Comparison of ENCODE assay signal across 14 mouse cellular contexts in genomic region chr17:48858891-48859290, GRCm38 (mm10).
DNase-seq lines count a peak whose midpoint lies in the region; ATAC-seq and TF ChIP-seq lines count a peak whose summit lies in the region.
"Had no signal": no experiment of that assay in that cellular context is flagged by ENCODE, and none has a peak within 500 bp of the region (broad histone marks: within the 10 kb centered on the region; RNA-seq: fewer than 3 reads in every experiment).

No protein-coding gene starts in this region.

- H3K4me1 ChIP-seq in forebrain, embryonic 11.5 days (replicated peaks; ENCODE audit: control insufficient read depth, insufficient read depth, low read length): no peaks in the 10 kb centered on the region
- no peaks in the 10 kb centered on the region for H3K4me1 ChIP-seq in forebrain, embryonic 14.5 days (ENCODE audit: control insufficient read depth, insufficient read depth, low read length)
- no peaks in the 10 kb centered on the region for H3K4me1 ChIP-seq in lung, embryonic 14.5 days (ENCODE audit: insufficient read depth)
- no peaks in the 10 kb centered on the region for H3K4me1 ChIP-seq in embryonic facial prominence, embryonic 11.5 days (ENCODE audit: control insufficient read depth, insufficient read depth, low read length)
- H3K4me1 ChIP-seq: megakaryocyte, embryonic 14.5 days had no signal

- no peak overlapping the region for H3K27ac ChIP-seq in forebrain, embryonic 11.5 days (ENCODE audit: low read depth, low read length)
- no peak overlapping the region for H3K27ac ChIP-seq in forebrain, embryonic 14.5 days (ENCODE audit: low read depth, low read length)
- H3K27ac ChIP-seq in lung, embryonic 14.5 days (ENCODE audit: low read depth): no peak overlapping the region
- no peak overlapping the region for H3K27ac ChIP-seq in embryonic facial prominence, embryonic 11.5 days (replicated peaks; ENCODE audit: low read depth, low read length)
- H3K27ac ChIP-seq: heart, adult 2 months had no signal

- H3K9me3 ChIP-seq in forebrain, embryonic 11.5 days (ENCODE audit: control insufficient read depth, low read length): no peaks in the 10 kb centered on the region
- H3K9me3 ChIP-seq in forebrain, embryonic 14.5 days (replicated peaks; ENCODE audit: control insufficient read depth, low read length): no peaks in the 10 kb centered on the region
- H3K9me3 ChIP-seq in lung, embryonic 14.5 days (ENCODE audit: low read depth, low read length): no peaks in the 10 kb centered on the region
- H3K9me3 ChIP-seq in embryonic facial prominence, embryonic 11.5 days (replicated peaks; ENCODE audit: control insufficient read depth, low read length): no peaks in the 10 kb centered on the region

- no peak for ATAC-seq in forebrain, embryonic 11.5 days (replicated peaks; ENCODE audit: low FRiP score)
- ATAC-seq in forebrain, embryonic 14.5 days: no peak
- ATAC-seq in lung, embryonic 14.5 days (ENCODE audit: insufficient read depth): no peak
- no peak for ATAC-seq in embryonic facial prominence, embryonic 11.5 days (replicated peaks; ENCODE audit: insufficient number of reproducible peaks, low FRiP score, low TSS enrichment, low read depth)
- no peak for ATAC-seq in megakaryocyte, adult 5-6 weeks (ENCODE audit: poor library complexity, severe bottlenecking)
- ATAC-seq: liver, postnatal 0 days had no signal

- WGBS in forebrain, embryonic 11.5 days: 57% methylated on average over 6 of the region's 6 CpGs
- 53% methylated on average over 6 of the region's 6 CpGs for WGBS in forebrain, embryonic 14.5 days
- WGBS in lung, embryonic 14.5 days: 46% methylated on average over 6 of the region's 6 CpGs
- WGBS in embryonic facial prominence, embryonic 11.5 days: 56% methylated on average over 6 of the region's 6 CpGs

- no peaks in the 10 kb centered on the region for H3K27me3 ChIP-seq in forebrain, embryonic 11.5 days (ENCODE audit: control insufficient read depth, insufficient read depth, low read length)
- H3K27me3 ChIP-seq in forebrain, embryonic 14.5 days (replicated peaks; ENCODE audit: control insufficient read depth, insufficient read depth, low read length): no peaks in the 10 kb centered on the region
- H3K27me3 ChIP-seq in lung, embryonic 14.5 days (ENCODE audit: insufficient read depth, low read length): no peaks in the 10 kb centered on the region
- no peaks in the 10 kb centered on the region for H3K27me3 ChIP-seq in embryonic facial prominence, embryonic 11.5 days (ENCODE audit: control insufficient read depth, insufficient read depth, low read length)
- H3K27me3 ChIP-seq: megakaryocyte, embryonic 14.5 days had no signal

- H3K4me2 ChIP-seq in forebrain, embryonic 11.5 days (ENCODE audit: low read depth, low read length, severe bottlenecking): no peak overlapping the region
- H3K4me2 ChIP-seq in forebrain, embryonic 14.5 days (ENCODE audit: low read length): no peak overlapping the region
- no peak overlapping the region for H3K4me2 ChIP-seq in lung, embryonic 14.5 days
- H3K4me2 ChIP-seq in embryonic facial prominence, embryonic 11.5 days (ENCODE audit: low read depth, low read length): no peak overlapping the region

- no peak overlapping the region for H3K9ac ChIP-seq in forebrain, embryonic 11.5 days (ENCODE audit: low read length)
- H3K9ac ChIP-seq in forebrain, embryonic 14.5 days (ENCODE audit: low read length): no peak overlapping the region
- no peak overlapping the region for H3K9ac ChIP-seq in lung, embryonic 14.5 days
- no peak overlapping the region for H3K9ac ChIP-seq in embryonic facial prominence, embryonic 11.5 days (replicated peaks; ENCODE audit: low read length)
- H3K9ac ChIP-seq: liver, postnatal 0 days had no signal

- no peaks in the 10 kb centered on the region for H3K36me3 ChIP-seq in forebrain, embryonic 11.5 days (ENCODE audit: control insufficient read depth, insufficient read depth, low read length)
- no peaks in the 10 kb centered on the region for H3K36me3 ChIP-seq in forebrain, embryonic 14.5 days (ENCODE audit: control insufficient read depth, insufficient read depth, low read length)
- no peaks in the 10 kb centered on the region for H3K36me3 ChIP-seq in lung, embryonic 14.5 days (ENCODE audit: insufficient read depth)
- no peaks in the 10 kb centered on the region for H3K36me3 ChIP-seq in embryonic facial prominence, embryonic 11.5 days (replicated peaks; ENCODE audit: control insufficient read depth, insufficient read depth, low read depth, low read length)
- H3K36me3 ChIP-seq: G1E had no signal

- H3K4me3 ChIP-seq in forebrain, embryonic 11.5 days (ENCODE audit: low read depth, low read length): no peak overlapping the region
- no peak overlapping the region for H3K4me3 ChIP-seq in forebrain, embryonic 14.5 days (ENCODE audit: low read depth, low read length)
- no peak overlapping the region for H3K4me3 ChIP-seq in lung, embryonic 14.5 days (ENCODE audit: low read depth, low read length)
- no peak overlapping the region for H3K4me3 ChIP-seq in embryonic facial prominence, embryonic 11.5 days (ENCODE audit: low read depth, low read length)
- H3K4me3 ChIP-seq: heart, adult 2 months; megakaryocyte, embryonic 14.5 days had no signal

- no peak for TF ChIP-seq CTCF in lung, embryonic 14.5 days (IDR thresholded peaks at IDR 0.05; ENCODE audit: low read depth)

- DNase-seq in forebrain, embryonic 11.5 days (ENCODE audit: low spot score): peak; percentile 68
- no peak for DNase-seq in forebrain, embryonic 14.5 days (ENCODE audit: low spot score)
- DNase-seq in lung, embryonic 14.5 days: peak; percentile 75
- no peak for DNase-seq in lung, postnatal 14 days
- DNase-seq in embryonic facial prominence, embryonic 11.5 days (ENCODE audit: low spot score): peak; percentile 81
- DNase-seq in retina, postnatal 1 day: peak; percentile 34
- no peak for DNase-seq in urinary bladder, postnatal 25 days (ENCODE audit: low spot score)
- DNase-seq: cerebellum, postnatal 10 days; heart, adult 2 months; kidney, adult 18-20 months; liver, postnatal 0 days had no signal

Comparison
In these comparisons a context has a peak if more than half of its experiments do, and no peak if none do; other contexts are left out.
1. DNase-seq: peak in forebrain, embryonic 11.5 days (single experiment), lung, embryonic 14.5 days (single experiment), embryonic facial prominence, embryonic 11.5 days (single experiment) and retina, postnatal 1 day (single experiment); none in forebrain, embryonic 14.5 days (single experiment), lung, postnatal 14 days (single experiment) and urinary bladder, postnatal 25 days (single experiment).